Mouse (Mus musculus) cerebral cortex, adult 2 months (tissue): Measurements from ENCODE around the gene Twf2.

Experiments
- whole genome bisulfite sequencing: fragments of 180-500 bp; shearing (Covaris S2); methylation state at CpG from one replicate; pipeline ENCODE4 v1.1.7; 2018; 5-methylcytosine and 5-hydroxymethylcytosine counted together

Twf2 gene

DNA sequence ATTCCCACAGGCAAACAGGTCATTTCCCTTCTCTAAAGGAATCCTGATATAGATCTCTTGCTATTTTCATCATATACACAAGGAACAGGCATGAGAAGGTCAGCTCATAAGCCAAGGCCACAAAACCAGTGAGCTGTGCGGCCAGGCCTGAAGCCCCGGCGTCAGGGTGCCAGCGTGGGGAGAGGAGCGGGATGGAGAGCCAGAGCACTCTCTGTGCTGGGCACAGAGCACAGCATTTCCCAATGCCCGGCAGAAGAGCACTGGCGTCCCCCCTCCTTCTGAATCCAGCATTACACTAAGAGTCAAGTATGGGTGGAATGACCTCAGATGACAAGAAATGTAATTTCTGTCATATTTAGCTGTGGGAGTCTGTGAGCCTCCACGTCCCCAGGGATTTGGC is 34.5 kb downstream of the Twf2 start:
- WGBS = 72% methylated on average over 8 of the region's 8 CpGs

DNA sequence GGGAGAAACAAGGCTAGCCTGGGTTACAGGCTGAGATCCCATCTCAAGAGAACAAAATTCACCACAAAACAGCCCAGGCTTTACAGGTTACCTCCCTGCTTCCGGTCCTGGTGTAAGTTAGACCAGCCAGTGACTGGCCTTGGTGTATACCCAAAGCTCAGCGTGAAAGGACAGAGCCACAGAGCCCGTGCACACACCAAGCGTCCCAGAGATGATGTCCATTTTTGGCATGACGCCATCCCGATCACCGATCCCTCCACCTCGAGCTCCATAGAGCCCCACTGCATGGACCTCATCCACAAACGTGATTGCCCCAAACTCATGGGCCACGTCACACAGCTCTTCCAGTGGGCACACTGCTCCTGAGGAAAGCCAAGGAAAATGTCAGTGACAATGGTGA is 35.0 kb downstream of the Twf2 start:
- WGBS = 91% methylated on average over 10 of the region's 10 CpGs

DNA sequence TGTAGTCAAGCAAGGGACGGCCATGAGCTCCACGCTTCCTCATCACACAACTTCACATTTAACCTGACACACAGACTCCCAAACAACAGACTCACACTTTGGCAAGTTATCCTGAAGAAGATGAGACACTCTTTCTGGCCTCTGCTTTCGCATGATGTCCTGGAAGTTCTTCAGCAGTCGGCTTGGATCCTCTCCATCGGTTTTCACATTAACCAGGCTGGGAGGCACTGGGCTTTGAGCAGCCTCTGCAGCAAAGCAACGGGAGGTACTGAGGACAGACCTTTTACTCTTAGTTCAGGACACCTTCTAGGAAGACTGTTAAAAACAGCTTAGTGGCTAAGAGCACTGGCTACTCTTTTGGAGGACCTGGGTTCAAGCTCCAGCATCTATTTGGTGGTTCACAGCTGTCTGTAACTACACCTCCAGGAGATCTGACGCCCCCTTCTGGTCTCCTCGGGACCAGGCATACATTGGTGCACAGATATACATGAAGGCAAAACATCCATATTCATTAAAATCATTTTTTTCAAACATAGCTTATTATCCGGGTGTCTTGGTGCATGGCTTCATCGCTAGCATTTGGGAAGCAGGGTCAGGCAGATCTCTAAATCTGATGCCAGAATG is 38.7 kb downstream of the Twf2 start:
- 82% methylated on average over 10 of the region's 10 CpGs for WGBS

DNA sequence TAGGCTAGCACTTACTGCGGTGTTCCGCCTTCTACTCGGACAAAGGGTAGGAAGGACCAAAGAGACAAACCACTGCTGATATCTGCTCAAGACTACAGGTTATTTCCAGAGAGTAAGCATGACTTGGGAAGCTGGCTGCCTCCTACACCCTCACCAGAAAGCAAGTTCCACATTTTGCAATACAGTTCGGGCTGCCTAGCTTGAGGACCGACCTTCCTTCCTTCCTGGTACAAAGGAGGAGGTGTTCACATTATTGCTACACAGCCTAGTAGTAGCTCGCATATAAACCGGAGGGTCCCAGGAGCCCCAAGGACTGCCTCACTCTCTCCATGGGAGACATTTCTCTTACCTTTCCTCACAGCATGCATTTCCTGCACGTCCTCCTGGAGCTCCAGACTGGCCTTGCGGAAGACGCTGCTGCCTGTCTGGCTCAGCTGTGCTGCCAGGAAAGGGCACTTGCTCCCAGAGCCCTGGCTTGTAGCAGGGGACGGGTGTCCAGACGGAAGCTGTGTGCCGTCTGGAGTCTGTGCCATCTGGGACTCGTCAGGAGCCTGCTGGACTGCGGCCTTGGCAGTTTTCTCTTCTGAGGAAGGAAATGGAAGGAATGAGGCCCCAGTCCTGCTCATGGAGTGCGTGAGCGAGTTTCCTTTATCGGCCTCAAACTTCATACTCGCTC is 40.0 kb downstream of the Twf2 start:
- 65% methylated on average over 19 of the region's 19 CpGs for WGBS

DNA sequence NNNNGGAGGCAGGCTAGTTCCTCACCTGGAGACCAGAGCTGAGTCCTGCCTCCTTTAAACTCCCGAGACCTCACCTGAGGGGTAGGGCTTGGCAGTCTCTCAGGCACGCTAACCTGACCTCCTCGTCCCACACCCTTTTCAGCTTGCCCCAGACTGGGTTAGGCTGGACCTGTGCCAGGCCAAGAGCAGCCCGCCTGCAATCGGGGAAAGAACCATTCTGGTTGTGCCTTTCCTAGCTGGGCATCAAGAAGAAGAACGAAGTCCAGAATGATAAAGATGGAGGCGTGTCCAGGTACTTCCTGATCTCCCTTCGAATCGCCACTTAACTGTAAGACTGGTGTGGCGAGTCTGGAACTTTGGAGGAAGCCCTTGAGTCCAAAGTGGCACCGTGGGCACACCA is 46.6 kb downstream of the Twf2 start:
- 91% methylated on average over 11 of the region's 11 CpGs for WGBS

DNA sequence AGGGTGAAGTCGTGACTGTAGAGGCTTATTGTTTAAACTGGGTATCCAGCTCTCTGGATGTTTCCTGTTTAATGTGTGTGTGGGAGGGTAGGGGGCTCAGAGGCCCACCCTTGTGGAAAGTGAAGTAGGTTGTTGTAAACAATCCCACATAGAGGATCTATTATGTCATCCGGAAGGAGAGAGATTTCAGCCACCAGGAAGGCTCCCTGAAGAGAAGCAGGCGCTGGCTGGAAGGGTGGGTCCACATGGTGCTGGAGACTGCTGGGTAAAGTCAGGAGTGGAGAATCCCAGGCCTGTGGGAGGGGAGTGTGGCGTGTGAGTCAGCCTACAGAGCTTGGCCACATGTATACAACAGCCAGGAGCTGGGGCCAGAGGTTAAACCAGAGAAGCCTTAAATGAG is 47.3 kb downstream of the Twf2 start:
- 44% methylated on average over 4 of the region's 4 CpGs for WGBS

DNA sequence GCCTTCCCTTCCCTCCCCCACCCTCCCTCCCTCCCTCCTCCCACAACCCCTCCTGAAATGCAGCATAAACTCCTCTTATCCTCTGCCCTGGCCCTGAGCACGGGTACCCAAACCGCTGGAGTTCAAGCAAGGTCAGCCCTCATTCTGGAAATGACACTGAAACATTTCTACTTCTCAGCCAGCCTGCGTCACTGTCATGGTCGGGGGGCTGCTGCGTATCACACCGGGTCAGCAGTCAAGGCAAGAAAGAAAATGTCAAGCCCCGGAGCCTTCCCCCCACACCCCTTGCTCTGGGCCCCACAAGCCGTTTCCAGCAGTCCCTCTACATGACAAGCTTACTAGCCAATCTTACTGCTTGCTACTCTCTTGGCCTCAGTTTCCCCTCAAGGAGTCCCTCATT is 48.2 kb downstream of the Twf2 start:
- WGBS = 80% methylated on average over 8 of the region's 8 CpGs

DNA sequence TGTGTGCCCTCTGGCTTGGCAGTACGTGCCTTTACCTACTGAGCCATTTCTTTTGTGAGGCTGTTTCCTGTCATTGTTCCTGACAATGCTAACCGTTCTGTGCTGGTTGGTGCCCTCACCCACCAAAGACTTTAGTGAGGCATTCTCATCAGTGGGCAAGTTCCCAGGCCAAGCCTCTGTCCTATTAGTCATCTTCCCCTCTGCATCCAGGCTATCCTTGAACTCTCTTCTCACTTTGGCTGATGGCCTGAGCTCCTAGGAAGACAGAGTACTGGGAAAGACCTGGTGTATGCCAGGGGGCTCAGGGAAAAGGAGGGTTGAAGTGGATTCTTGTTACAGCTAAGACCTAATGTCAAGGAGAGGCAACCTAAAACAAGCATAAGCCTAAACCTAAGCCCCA is 51.1 kb downstream of the Twf2 start:
- WGBS = 57% methylated on average over 2 of the region's 2 CpGs

DNA sequence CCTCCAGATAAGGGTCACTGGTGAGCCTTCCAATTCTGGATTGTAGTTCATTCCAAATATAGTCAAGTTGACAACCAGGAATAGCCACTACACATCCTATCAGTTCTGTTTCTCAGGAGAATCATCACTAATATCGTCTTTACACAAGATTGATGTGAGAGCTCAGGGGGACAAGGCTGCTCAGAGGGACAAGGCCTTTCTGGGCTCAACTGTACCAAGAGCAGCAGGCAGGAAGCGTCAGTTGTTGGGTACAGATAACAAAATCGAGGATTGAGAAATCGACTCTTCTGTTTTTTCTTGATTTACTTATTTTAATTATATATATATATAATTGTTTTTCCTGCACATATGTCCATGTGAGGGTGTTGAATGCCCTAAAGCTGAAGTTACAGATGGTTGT is 55.5 kb downstream of the Twf2 start:
- WGBS = 82% methylated on average over 4 of the region's 4 CpGs

DNA sequence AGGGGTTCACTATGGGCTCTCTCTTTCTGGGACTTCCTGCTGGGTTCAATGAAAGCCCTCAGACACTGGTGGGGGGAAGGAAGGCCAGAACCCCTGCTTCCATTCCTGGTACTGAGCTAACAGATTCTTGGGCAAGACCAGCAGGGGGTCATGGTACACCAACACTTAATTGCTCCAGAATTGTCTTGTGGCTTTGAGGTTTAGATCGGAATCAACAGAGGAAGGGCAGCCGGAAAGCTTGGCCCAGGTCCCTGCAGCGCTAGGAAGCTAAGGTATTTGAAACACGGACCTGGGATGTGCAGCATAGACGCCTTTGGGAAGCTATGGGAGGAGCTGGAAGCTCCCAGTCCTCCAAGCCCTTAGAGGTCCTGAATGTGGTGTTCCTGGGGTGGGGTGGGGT is 56.1 kb downstream of the Twf2 start:
- WGBS = 68% methylated on average over 5 of the region's 5 CpGs

DNA sequence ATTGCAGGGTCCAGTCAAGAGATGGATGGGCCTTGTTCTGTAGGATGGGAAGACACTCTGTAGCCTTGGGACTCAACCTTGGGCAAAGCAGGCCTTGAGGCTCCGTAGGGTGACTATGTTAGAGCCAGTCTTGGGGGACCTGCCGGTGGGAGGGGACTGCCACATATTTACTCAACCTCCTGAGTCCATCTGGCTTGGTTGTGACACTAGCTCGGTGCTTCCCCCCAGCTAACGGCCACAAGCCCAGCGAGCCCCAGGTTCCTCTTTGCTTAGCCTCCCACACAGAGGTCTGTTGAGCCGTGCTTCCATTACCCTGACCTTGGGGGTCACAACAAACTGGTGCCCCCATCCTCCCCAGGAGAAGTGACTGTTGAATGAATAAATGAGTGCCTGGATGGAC is 58.1 kb downstream of the Twf2 start:
- 91% methylated on average over 6 of the region's 6 CpGs for WGBS

DNA sequence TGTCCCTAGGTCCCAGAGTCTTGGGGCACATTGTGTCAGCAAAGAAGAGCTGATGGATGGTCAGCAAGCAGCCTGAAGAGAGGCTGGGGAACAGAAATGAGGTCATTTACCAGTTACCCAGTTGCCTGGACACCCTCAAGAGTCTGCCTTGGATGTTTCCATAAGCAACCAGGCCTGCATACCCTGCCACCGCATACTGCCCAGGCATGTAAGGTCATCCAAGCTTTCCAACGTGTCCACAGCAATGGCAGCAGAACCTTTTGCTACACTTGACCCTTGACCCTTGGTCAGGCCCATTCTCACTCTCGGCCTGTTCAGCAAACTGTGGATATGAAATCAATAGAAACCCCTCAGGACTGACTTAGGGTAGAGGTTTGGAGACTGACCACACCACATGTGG is 58.6 kb downstream of the Twf2 start:
- 93% methylated on average over 3 of the region's 3 CpGs for WGBS

DNA sequence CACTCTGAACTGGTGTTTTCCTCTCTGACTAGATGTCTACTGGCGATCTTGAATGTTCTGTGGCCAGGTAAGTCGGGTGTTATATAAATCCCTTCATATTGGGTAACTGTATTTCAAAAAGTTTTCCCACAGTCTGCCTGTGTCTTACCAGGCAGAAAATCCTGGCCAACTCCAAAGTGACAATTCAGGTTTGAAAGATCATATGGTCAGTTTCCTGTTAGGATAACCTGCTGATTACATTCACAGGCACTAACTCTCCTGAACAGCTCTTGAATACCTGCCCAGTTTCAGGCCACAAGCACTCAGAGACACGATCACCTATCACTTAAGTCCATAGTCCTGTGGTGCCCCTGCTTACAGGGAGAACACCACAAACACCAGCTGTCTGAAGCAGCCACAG is 59.2 kb downstream of the Twf2 start:
- 91% methylated on average over 3 of the region's 3 CpGs for WGBS

DNA sequence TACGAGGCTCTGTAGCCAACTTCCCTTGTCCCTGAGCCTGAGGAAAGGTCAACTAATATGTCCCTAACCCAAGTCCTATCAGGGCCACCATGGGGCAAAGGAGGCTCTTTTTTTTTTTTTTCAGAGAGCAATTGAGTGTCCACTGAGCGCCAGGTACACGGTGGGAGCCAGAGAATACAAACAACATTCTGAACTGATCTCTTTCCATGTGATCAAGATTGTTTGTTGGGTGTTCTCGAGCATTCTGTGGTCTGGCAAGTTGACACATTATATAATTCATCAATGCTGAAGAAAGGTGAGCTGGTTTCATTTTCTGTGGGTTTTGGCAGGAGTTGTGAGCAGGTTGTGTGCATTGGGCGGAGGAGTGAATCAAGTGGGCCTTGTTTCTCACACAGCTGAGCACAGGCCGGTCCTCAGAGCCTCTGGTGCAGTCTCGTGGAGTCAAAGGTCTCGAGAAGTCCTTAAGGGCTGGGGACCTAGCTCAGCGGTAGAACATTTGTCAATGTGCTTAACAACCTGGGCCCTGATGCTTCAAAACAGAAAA is 60.5 kb downstream of the Twf2 start:
- 84% methylated on average over 9 of the region's 9 CpGs for WGBS
